Mouse (Mus musculus): ENCODE measurements around the gene Lhfpl5. TPM values are rescaled to one million over a fixed set of nuclear protein-coding genes. Genes with fewer than 3 reads are reported as not detected.

The Lhfpl5 gene
- total and polyA plus RNA-seq, 3 experiments, result 0.08 TPM; not detected in 2

- Histone ChIP-seq H3K4me1 (ENCODE audit: control insufficient read depth in 1 of 2, insufficient read depth in 2 of 2) (peaks cover 9 to 26% of the 10 kb centered on the region in 2 experiments; a peak in 3 of 4 replicates), H3K27ac (ENCODE audit: insufficient read depth, low read depth) (no peak overlapping the region), H3K9ac (ENCODE audit: insufficient read depth, low read depth) (peak overlapping the region; percentile 11; the same call in 1 of the 2 replicates), H3K27me3 (replicated peaks) (peaks cover 11% of the 10 kb centered on the region), H3K4me2 (ENCODE audit: insufficient read depth, low read depth, poor library complexity, severe bottlenecking) (peak overlapping the region; percentile 65), H3K36me3 (replicated peaks in 1 of 2; ENCODE audit: control insufficient read depth in 1 of 2, insufficient read depth in 1 of 2, low read length in 1 of 2) (peaks cover 0 to 4% of the 10 kb centered on the region in 2 experiments), H3K9me3 (replicated peaks; ENCODE audit: low read length) (no peaks in the 10 kb centered on the region), H3K4me3 (replicated peaks in 1 of 3; ENCODE audit: low read depth in 2 of 3, low read length in 2 of 3, poor library complexity in 1 of 3) (no peak overlapping the region), H3K79me2 (replicated peaks; ENCODE audit: control insufficient read depth, extremely low read depth, insufficient read depth, poor library complexity, severe bottlenecking) (peaks cover 18% of the 10 kb centered on the region)
- TF ChIP-seq MEF2A (IDR thresholded peaks at IDR 0.05; ENCODE audit: borderline replicate concordance, low read depth, low read length), result peak; percentile 63; the same call in 1 of the 2 replicates
- TF ChIP-seq TCF12 (IDR thresholded peaks at IDR 0.05; ENCODE audit: low read depth, low read length), result 0 out of 2 replicates have a peak, but pooled peaks have one; percentile 26
- peak; percentile 49; the same call in 1 of the 2 replicates for TF ChIP-seq IRF4 (IDR thresholded peaks at IDR 0.05; ENCODE audit: low read depth, low read length)
- TF ChIP-seq E2F4 (IDR thresholded peaks at IDR 0.05; ENCODE audit: insufficient replicate concordance, low read depth, low read length), result no peak
- TF ChIP-seq BHLHE40 (IDR thresholded peaks at IDR 0.05; ENCODE audit: low read depth, low read length), result peak; percentile 90
- TF ChIP-seq MXI1 (IDR thresholded peaks at IDR 0.05; ENCODE audit: low read depth, low read length), result peak; percentile 40; the same call in 1 of the 2 replicates
- no peak; the same call in none of the 2 replicates for TF ChIP-seq EP300 (IDR thresholded peaks at IDR 0.05; ENCODE audit: low read length)
- TF ChIP-seq MAFK (IDR thresholded peaks at IDR 0.05; ENCODE audit: insufficient replicate concordance, low read length), result 0 out of 2 replicates have a peak, but pooled peaks have one; percentile 47
- TF ChIP-seq ETS1 (conservative IDR thresholded peaks at IDR 0.05; ENCODE audit: low read depth, low read length), result peak; percentile 69
- TF ChIP-seq MYC (IDR thresholded peaks at IDR 0.05; ENCODE audit: low read depth, low read length), result 0 out of 2 replicates have a peak, but pooled peaks have one; percentile 53
- TF ChIP-seq JUN (IDR thresholded peaks at IDR 0.05; ENCODE audit: insufficient read depth, low read depth, low read length), result 0 out of 2 replicates have a peak, but pooled peaks have one; percentile 13
- no peak for TF ChIP-seq NELFE (IDR thresholded peaks at IDR 0.05; ENCODE audit: low read depth, low read length)
- TF ChIP-seq POLR2A (IDR thresholded peaks at IDR 0.05; ENCODE audit: low read depth, low read length), result no peak
- no peak for TF ChIP-seq ZC3H11A (IDR thresholded peaks at IDR 0.05; ENCODE audit: low read depth, low read length)
- 0 out of 2 replicates have a peak, but pooled peaks have one; percentile 6 for TF ChIP-seq JUND (conservative IDR thresholded peaks at IDR 0.05; ENCODE audit: low read depth, low read length)
- TF ChIP-seq USF1 (IDR thresholded peaks at IDR 0.05; ENCODE audit: low read depth, low read length), result no peak
- peak; percentile 45; the same call in 1 of the 2 replicates for TF ChIP-seq SIN3A (IDR thresholded peaks at IDR 0.05; ENCODE audit: low read length)
- no peak for TF ChIP-seq SMC3 (IDR thresholded peaks at IDR 0.05; ENCODE audit: low read depth, low read length)
- TF ChIP-seq NRF1 (IDR thresholded peaks at IDR 0.05; ENCODE audit: low read depth, low read length), result peak; percentile 60
- no peak for TF ChIP-seq PAX5 (IDR thresholded peaks at IDR 0.05; ENCODE audit: low read length)
- TF ChIP-seq RAD21 (IDR thresholded peaks at IDR 0.05; ENCODE audit: low read depth, low read length), result no peak
- TF ChIP-seq MAX (IDR thresholded peaks at IDR 0.05; ENCODE audit: low read length), result 0 out of 2 replicates have a peak, but pooled peaks have one; percentile 15
- in situ Hi-C loops (cut with MboI; ENCODE audit: low pct_ligation_motif_present, low pct_unique_long_range_greater_than_20kb, low sequenced_read_pairs), result no loop called here
- peak; percentile 61 for DNase-seq (ENCODE audit: extremely low read depth)
- dilution Hi-C loops (cut with MboI; ENCODE audit: extremely low pct_ligation_motif_present, extremely low pct_unique_long_range_greater_than_20kb, low sequenced_read_pairs), result no loop called here
These were observed 49.9 kb downstream of the Lhfpl5 start for GRCm38 (mm10) chr17:28625327-28625726.

Data from CH12.LX (cell line).